Mouse (Mus musculus) liver, embryonic 11.5 days (tissue): ENCODE data around the gene Olfr1351. TPM values are rescaled to one million over a fixed set of nuclear protein-coding genes. Genes with fewer than 3 reads are reported as not detected.
"Not testable (repeated sequence)": the region's sequence is repeated elsewhere in the genome, so short reads cannot be mapped to it uniquely, and the experiment has no call there.

ENCODE experiments used
- ATAC-seq: fragments of 200-750 bp; cut with Nextera tagmentation; replicated peaks from 2 replicates; pipeline ENCODE4 v1.8.0; 2017; ENCODE audit warnings: moderate number of reproducible peaks, mild to moderate bottlenecking, moderate TSS enrichment, moderate library complexity; ENCODE audit not compliant: low FRiP score
- DNase-seq: peaks from one replicate; pipeline ENCODE4 v3.0.0-alpha.2; 2017; ENCODE audit warnings: low spot score
- H3K27ac ChIP-seq: fragments of 300-500 bp; sonication (generic); 2 replicates; pipeline ENCODE4 v1.5.1; 2014; ENCODE audit warnings: mild to moderate bottlenecking, low read depth, low read length, control low read depth
- H3K27me3 ChIP-seq: fragments of 300-500 bp; sonication (generic); replicated peaks from 2 replicates; pipeline ENCODE4 v1.6.1; 2014; ENCODE audit warnings: low read length, mixed read lengths; ENCODE audit not compliant: control insufficient read depth, insufficient read depth
- H3K36me3 ChIP-seq: fragments of 300-500 bp; sonication (generic); 2 replicates; pipeline ENCODE4 v1.6.1; 2014; ENCODE audit warnings: mild to moderate bottlenecking, low read length, moderate library complexity, mixed read lengths; ENCODE audit not compliant: control insufficient read depth, insufficient read depth
- H3K4me1 ChIP-seq: fragments of 300-500 bp; sonication (generic); replicated peaks from 2 replicates; pipeline ENCODE4 v1.6.1; 2014; ENCODE audit warnings: low read length, mixed read lengths; ENCODE audit not compliant: control insufficient read depth, insufficient read depth
- H3K4me2 ChIP-seq: fragments of 300-500 bp; sonication (generic); 2 replicates; pipeline ENCODE4 v1.6.1; 2014; ENCODE audit warnings: mild to moderate bottlenecking, control low read depth, moderate library complexity
- H3K4me3 ChIP-seq: fragments of 300-500 bp; sonication (generic); 2 replicates; pipeline ENCODE4 v1.5.1; 2014; ENCODE audit warnings: low read depth, low read length, control low read depth
- H3K9ac ChIP-seq: fragments of 300-500 bp; sonication (generic); 2 replicates; pipeline ENCODE4 v1.6.1; 2014; ENCODE audit warnings: low read depth, low read length, control low read depth
- H3K9me3 ChIP-seq: fragments of 300-500 bp; sonication (generic); 2 replicates; pipeline ENCODE4 v1.6.1; 2016; ENCODE audit warnings: low read length, inconsistent platforms, mixed read lengths; ENCODE audit not compliant: control insufficient read depth
- WGBS: fragments of 180-500 bp; shearing (Covaris S2); extraction: QIAGEN DNeasy Blood & Tissue Kit; methylation state at CpG from one replicate; pipeline ENCODE4 v1.1.7; 2014; 5-methylcytosine and 5-hydroxymethylcytosine counted together
- polyA plus RNA-seq: library from polyadenylated mRNA; unstranded; fragments of >200 nt; fragmentation: Nextera tagmentation; extraction: Ambion mirVana; gene quantifications from 2 replicates; pipeline ENCODE4 v1.2.1, GENCODE M21; 2014

Gene Olfr1351
- polyA plus RNA-seq, result not detected in 2 replicates

DNA sequence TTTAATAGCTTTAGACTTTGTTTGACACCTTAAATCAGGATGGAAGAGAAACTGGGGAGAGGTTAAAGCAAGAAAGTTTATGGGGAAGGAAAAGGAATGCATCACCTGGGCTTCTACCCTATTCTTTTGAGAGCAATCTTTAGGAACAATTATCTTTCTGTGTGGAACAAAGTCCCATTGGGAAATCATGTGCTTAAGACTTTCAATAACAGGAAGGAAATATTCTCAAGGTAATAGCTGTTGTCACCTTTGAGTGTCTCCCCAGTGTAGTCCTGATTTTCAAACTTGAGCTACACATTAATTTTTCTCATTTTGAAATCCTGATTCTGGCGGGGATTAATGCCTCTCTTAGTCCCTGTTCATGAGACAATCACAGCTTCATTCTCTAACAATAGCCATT is at the start of gene Olfr1351:
Gene Olfr1351, plus strand, starts transcription at position 301 of the 400 bp plus-strand sequence.
- Histone ChIP-seq H3K9me3 (no peaks in the 10 kb centered on the region), H3K36me3 (no peaks in the 10 kb centered on the region), H3K4me3 (no peak within 1 kb of the TSS), H3K4me1 (no peaks in the 10 kb centered on the region), H3K4me2 (no peak within 1 kb of the TSS), H3K9ac (no peak within 1 kb of the TSS), H3K27me3 (no peaks in the 10 kb centered on the region), H3K27ac (no peak within 1 kb of the TSS)
- no peak for ATAC-seq
- no peak for DNase-seq
- 59% methylated on average over 1 of the region's 1 CpGs for WGBS

GRCm38 (mm10) chr10:78963009-78963408 is 49.3 kb upstream of the Olfr1351 start, which contains the start of gene Olfr1353:
Gene Olfr1353, plus strand, starts transcription at chr10:78963309.
- not testable (repeated sequence) for H3K4me2 ChIP-seq, DNase-seq, H3K27ac ChIP-seq, H3K36me3 ChIP-seq, ATAC-seq, H3K4me3 ChIP-seq, H3K9me3 ChIP-seq, H3K4me1 ChIP-seq, H3K9ac ChIP-seq, H3K27me3 ChIP-seq

DNA sequence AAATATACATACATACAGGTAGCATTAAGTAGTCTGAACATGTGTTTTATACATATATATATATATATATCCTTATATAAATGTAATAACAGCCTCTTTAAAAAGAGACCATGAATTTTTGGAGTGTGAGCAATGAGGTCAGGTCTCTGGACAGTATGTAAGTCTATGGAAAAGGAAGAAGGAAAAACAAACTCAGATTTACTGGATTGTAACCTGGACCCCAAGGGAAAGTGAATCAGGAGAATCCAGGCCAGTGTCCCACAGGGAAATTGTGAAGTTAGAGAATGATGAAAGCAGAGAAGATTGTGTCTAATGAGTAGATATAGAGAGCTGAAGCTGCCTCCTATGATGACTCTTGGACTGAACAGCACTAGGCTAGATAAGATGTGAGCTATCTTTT is 31.5 kb upstream of the Olfr1351 start, which contains the start of gene Olfr1352:
Gene Olfr1352, plus strand, starts transcription at position 301 of the 400 bp plus-strand sequence.
- H3K4me3 ChIP-seq, result no peak within 1 kb of the TSS
- no peaks in the 10 kb centered on the region for H3K9me3 ChIP-seq
- H3K27ac ChIP-seq, result no peak within 1 kb of the TSS
- H3K27me3 ChIP-seq, result no peaks in the 10 kb centered on the region
- no peaks in the 10 kb centered on the region for H3K4me1 ChIP-seq
- no peak within 1 kb of the TSS for H3K9ac ChIP-seq
- no peak within 1 kb of the TSS for H3K4me2 ChIP-seq
- ATAC-seq (no peak), DNase-seq (no peak)
- no peaks in the 10 kb centered on the region for H3K36me3 ChIP-seq

GRCm38 (mm10) chr10:79028441-79028840 is 16.2 kb downstream of the Olfr1351 start, which contains the start of gene Olfr57:
Gene Olfr57, plus strand, starts transcription at chr10:79028741.
- Histone ChIP-seq H3K27me3 (no peaks in the 10 kb centered on the region), H3K4me1 (no peaks in the 10 kb centered on the region), H3K9ac (no peak within 1 kb of the TSS), H3K36me3 (no peaks in the 10 kb centered on the region), H3K4me3 (no peak within 1 kb of the TSS), H3K9me3 (no peaks in the 10 kb centered on the region), H3K27ac (no peak within 1 kb of the TSS), H3K4me2 (no peak within 1 kb of the TSS)
- no peak for ATAC-seq
- DNase-seq, result no peak

DNA sequence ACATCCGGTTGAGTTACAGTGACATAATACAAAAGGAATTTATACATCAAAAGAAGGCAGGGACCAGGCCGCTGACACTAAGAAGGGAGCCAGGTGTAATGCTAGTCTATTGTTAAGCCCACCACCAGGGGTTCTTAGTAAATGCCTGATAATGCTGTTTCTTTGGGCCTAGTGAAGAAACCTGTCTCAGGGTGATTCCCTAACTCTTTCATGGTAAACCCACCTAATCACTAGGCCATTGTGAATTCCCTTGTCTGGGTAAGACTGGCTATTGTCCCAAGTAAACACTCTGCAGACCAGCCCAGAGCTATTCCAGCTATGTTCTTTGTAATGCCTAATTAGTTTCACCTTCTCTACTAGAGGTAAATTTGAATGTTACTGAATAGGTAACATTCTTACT is 30.2 kb downstream of the Olfr1351 start:
- not testable (repeated sequence) for H3K36me3 ChIP-seq, DNase-seq, H3K9ac ChIP-seq, ATAC-seq, H3K4me1 ChIP-seq, H3K4me3 ChIP-seq, H3K27me3 ChIP-seq, H3K27ac ChIP-seq, H3K4me2 ChIP-seq, H3K9me3 ChIP-seq
- 85% methylated on average over 2 of the region's 2 CpGs for WGBS

DNA sequence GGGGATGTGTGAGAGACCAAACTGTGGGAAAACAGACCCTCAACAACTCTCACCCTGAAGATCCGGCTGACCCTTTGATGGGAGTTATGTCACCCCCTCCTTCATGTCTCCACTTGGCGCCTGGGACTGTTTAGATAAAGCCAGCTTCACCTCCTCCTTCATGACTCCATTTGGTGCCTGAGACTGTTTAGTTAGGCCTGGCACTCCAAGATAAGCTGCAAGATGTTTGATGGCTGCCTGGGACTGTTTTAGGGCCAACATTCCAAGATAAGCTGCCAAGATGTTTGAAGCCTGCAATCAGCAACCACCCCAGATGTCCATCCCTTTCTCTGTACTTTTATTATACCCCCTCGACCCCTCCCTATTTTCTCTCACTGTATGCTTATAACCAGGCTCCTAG is 45.1 kb downstream of the Olfr1351 start:
- H3K4me2 ChIP-seq, H3K36me3 ChIP-seq, H3K27me3 ChIP-seq, DNase-seq, H3K9ac ChIP-seq, H3K9me3 ChIP-seq, H3K4me1 ChIP-seq, H3K4me3 ChIP-seq, H3K27ac ChIP-seq: not testable (repeated sequence)
- ATAC-seq, result peak; percentile 58
- whole genome bisulfite sequencing, result 53% methylated on average over 3 of the region's 3 CpGs

Other genes with a start within 250 kb of the Olfr1351 start
- 0.45 and 0.73 TPM in 2 replicates for gene Slc1a6, start 232.0 kb upstream of the Olfr1351 start, polyA plus RNA-seq
- gene Olfr1356, start 160.3 kb upstream of the Olfr1351 start, polyA plus RNA-seq, result not detected in 2 replicates
- not detected in 2 replicates for gene Olfr1355, start 136.9 kb upstream of the Olfr1351 start, polyA plus RNA-seq
- gene Olfr1354, start 99.3 kb upstream of the Olfr1351 start, polyA plus RNA-seq, result not detected in 2 replicates
- not detected in 2 replicates for gene Olfr8, start 61.8 kb upstream of the Olfr1351 start, polyA plus RNA-seq
- gene Olfr1353, start 49.2 kb upstream of the Olfr1351 start, polyA plus RNA-seq, result not detected in 2 replicates
- gene Olfr1352, start 31.4 kb upstream of the Olfr1351 start, polyA plus RNA-seq, result not detected in 2 replicates
- not detected in 2 replicates for gene Olfr57, start 16.3 kb downstream of the Olfr1351 start, polyA plus RNA-seq
- 14.1 TPM in 2 replicates for gene 2610008E11Rik, start 85.1 kb downstream of the Olfr1351 start, polyA plus RNA-seq
- not detected in 2 replicates for gene Vmn2r80, start 136.3 kb downstream of the Olfr1351 start, polyA plus RNA-seq
- not detected in 2 replicates for gene Vmn2r81, start 235.2 kb downstream of the Olfr1351 start, polyA plus RNA-seq